Mouse (Mus musculus): ENCODE measurements around the gene Tsen2.

Tsen2 gene

GRCm38 (mm10) chr6:115607429-115607828 is 63.0 kb downstream of the Tsen2 start:
- DNase-seq = no peak

DNA sequence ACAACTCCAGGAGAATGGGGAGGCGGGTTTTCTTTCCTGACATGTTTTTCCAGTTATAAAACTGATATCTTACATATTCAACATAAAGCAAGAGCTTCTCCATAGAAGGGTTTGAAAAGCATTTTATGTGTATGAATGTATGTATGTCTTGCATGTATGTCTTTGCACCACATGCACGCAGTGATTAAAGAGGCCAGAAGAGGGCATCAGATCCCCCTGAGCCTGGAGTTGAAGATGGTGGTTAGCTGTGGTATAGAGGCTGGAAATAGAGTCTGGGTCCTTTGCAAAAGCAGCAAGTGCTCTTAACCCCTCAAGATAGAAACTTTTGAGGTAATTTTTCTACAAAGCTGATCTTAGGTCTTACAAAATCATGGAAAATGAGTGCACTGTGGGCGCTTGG is 64.7 kb downstream of the Tsen2 start:
- DNase-seq = peak; percentile 22

DNA sequence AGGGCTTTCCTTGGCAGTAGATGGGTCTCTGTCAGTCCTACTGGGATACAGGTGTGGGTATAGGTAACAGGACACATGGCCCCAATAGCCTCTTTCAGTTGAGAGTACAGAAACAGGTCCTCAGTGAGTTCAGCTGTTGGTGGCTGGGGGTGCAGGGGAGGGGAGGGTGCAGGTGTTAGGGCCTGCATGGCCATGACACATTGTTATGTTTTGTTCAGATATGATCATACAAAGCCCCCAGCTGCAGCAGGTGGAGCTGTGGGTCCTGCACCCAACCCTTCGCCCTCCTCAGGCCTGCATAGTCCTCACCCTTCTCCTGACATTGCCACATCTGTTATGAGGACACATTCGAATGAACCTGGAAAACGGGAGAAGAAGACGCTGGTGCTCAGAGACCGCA is 65.8 kb downstream of the Tsen2 start:
- no peak for DNase-seq

DNA sequence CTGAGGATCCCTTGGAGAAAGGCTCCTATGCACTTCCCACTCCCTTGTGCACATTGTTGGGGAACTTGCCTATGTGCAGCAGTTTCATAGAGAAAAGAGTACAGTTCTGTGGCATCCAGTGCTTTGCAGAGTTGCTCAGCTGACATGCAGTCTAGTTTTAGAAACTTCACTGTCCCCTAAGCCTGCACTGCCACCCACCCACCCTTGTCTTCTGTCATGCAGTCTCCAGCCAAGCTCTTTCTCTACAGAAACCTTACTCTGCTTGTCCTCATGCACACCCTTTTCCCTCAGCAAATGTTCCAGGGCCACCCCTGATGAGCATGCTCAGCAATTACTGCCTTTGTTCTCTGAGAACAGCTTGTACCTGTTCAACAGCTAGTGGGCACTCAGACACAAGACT is 69.3 kb downstream of the Tsen2 start:
- DNase-seq = no peak

DNA sequence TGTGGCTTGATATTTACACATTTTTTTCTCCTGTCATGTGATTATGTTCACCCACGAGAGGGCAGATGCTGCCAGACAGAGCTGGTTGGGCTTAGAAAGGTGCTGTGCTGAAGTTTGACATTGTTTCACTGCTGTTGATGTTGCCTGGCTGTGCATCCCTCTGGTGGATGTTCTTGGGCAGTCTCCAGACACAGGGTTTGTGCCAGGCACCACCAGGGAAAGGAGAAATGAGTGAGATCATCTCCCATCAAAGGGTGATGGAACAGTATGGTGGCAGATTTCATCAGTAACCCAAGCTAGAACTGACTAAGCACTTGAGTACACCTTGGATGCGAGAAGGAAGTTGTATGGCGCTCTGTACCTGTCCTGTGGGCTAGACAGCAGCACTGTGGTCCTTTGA is 71.5 kb downstream of the Tsen2 start:
- no peak for DNase-seq

DNA sequence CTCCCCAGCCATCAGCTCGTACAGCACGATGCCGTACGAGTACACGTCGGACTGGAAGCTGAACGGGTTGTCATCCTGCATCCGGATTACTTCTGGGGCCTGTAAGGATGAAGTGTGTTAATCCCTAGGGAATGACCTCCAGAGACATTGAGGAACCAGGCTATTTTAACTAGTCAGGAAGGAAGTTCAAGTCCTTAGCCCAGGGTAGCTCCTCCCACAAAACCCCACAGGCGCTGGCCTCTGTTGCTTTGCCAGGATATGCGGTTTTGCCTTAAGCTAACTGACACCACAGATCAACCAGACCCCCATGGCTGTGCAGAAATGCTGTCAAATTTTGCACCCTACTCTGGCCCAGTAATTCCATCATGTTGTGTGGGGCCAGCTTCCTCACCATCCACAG is 75.4 kb downstream of the Tsen2 start:
- no peak for DNase-seq

DNA sequence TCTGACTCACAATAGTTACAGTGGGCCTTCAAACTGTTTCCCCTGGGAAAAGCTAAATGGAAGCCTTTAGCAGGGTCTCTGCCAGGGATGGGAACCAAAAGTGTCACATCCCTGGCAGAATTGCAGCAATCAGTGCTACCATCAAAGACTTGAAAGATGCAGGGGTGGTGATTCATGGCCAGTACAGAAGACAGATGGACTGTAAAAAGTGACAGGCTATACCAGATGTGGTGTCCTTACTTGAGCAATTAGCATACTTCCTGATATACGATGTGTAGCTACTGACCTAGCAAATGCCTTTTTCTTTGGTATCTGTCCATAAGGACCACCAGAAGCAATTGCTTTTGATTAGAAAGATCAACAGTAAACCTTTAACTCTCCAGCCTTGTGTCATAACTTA is 76.5 kb downstream of the Tsen2 start:
- DNase-seq = no peak

DNA sequence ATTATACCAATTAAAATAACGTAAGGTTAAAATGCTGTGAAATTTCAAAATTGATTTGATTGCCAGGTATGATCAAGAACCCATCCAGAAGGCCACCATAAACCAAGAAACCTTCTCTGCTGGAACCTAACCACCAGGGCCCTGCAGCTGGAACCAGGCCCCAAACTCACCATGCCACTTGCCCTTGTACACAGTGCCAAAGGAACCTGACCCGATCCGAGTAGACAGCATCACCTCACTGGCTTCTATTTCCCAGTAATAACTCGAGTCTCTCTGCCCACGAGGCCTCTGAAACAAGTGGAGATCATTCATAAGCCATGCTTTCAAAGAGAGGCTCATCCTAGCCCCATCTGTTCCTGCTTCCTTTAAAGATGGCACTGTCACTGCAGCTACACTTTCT is 81.7 kb downstream of the Tsen2 start:
- no peak for DNase-seq

All from lung, postnatal 14 days (tissue).